Mouse (Mus musculus): ENCODE results near the gene Iqch.
A peak's percentile ranks its signal among the peaks of the same experiment; 100 is the strongest.

Gene Iqch

DNA sequence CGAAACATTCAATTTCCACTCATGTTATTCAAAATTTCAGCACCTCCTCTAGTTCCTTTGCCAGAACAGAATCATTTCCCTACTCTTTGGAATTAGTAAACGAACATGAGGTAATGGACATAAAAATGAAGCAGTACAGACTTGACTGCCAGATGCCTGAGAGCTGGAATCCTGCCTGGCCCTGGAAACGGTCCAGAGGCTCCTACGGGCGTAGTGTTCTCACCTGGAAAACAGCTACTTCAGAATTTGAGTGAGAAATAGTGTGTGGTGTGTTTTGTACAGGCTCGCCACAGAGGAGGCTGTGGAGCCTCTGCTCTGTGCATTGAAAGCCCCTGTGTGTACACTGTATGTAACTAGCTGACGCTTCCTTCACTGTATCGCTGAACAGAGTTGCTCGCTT lies 5.6 kb downstream of the Iqch start:
- no peak for DNase-seq (ENCODE audit: low read depth, low spot score)
- H3K36me3 ChIP-seq (ENCODE audit: control insufficient read depth, insufficient read depth, low read length, poor library complexity, severe bottlenecking) = no peaks in the 10 kb centered on the region

DNA sequence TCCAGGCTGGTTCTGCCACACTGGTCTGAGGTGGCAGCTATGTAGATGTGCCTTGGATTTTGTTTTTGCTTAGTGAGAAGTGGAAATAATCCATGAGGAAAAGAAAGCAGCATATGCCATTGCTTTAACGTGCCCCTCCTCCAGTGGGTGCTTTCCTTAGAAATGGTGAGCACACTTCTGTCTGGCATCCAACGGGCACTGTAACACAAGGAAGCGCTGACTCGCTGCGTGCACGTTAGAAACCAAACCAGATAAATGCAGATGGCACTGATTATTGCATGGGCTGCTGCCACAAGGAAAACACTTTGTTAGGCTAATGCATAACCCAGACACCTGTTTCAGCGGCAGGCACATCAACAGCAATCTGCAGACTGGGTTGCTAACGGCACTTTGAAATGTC lies 6.6 kb downstream of the Iqch start:
- H3K36me3 ChIP-seq (ENCODE audit: control insufficient read depth, insufficient read depth, low read length, poor library complexity, severe bottlenecking) = no peaks in the 10 kb centered on the region
- no peak for DNase-seq (ENCODE audit: low read depth, low spot score)
- H3K27me3 ChIP-seq (ENCODE audit: control insufficient read depth, insufficient read depth, low read length, poor library complexity, severe bottlenecking) = no peaks in the 10 kb centered on the region

More for the DNA sequence above, 5.6 kb downstream of the Iqch start:
- no peaks in the 10 kb centered on the region for H3K27me3 ChIP-seq (ENCODE audit: control insufficient read depth, insufficient read depth, low read length, poor library complexity, severe bottlenecking)

- DNase-seq (ENCODE audit: low read depth, low spot score) = no peak
- no peaks in the 10 kb centered on the region for H3K36me3 ChIP-seq (ENCODE audit: control insufficient read depth, insufficient read depth, low read length, poor library complexity, severe bottlenecking)
- no peaks in the 10 kb centered on the region for H3K27me3 ChIP-seq (ENCODE audit: control insufficient read depth, insufficient read depth, low read length, poor library complexity, severe bottlenecking)
Measured at GRCm38 (mm10) chr9:63595032-63595431, 7.3 kb downstream of the Iqch start.

DNA sequence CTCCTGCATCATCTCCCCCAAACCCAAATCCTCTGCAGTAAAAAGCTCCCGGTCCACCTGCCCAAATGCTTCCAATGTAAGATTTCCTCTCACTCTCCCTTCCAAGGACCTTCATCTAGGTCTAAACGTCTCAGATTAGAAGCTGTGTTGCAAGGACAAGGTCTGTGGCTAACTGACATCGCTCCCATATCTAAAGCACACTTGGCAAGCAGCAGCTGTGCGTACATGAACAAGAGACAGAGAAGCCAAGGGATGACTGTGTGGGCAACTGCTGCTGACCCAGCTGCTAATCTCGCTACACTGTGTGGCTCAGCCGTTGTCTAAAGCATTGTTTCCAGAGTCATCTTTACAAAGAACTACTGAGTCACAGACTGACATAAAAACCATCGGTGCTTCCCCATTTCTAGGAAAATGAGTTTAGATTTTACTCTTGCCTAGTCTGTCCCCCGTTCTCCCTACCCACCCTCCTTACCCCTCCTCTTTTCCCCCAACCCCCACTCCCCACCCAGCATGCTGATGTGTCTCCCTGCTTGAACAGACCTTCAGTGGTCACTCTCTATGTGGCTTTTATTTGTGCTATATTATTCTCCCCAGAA lies 10.5 kb downstream of the Iqch start:
- Histone ChIP-seq H3K27me3 (ENCODE audit: control insufficient read depth, insufficient read depth, low read length, poor library complexity, severe bottlenecking) (no peaks in the 10 kb centered on the region), H3K36me3 (ENCODE audit: control insufficient read depth, insufficient read depth, low read length, poor library complexity, severe bottlenecking) (no peaks in the 10 kb centered on the region)
- no peak for DNase-seq (ENCODE audit: low read depth, low spot score)

- Histone ChIP-seq H3K27me3 (ENCODE audit: control insufficient read depth, insufficient read depth, low read length, poor library complexity, severe bottlenecking) (no peaks in the 10 kb centered on the region), H3K36me3 (ENCODE audit: control insufficient read depth, insufficient read depth, low read length, poor library complexity, severe bottlenecking) (no peaks in the 10 kb centered on the region)
- no peak for DNase-seq (ENCODE audit: low read depth, low spot score)
Measured at GRCm38 (mm10) chr9:63590592-63590991, 11.7 kb downstream of the Iqch start.

GRCm38 (mm10) chr9:63589209-63589608 lies 13.1 kb downstream of the Iqch start:
- no peaks in the 10 kb centered on the region for H3K36me3 ChIP-seq (ENCODE audit: control insufficient read depth, insufficient read depth, low read length, poor library complexity, severe bottlenecking)
- no peaks in the 10 kb centered on the region for H3K27me3 ChIP-seq (ENCODE audit: control insufficient read depth, insufficient read depth, low read length, poor library complexity, severe bottlenecking)
- DNase-seq (ENCODE audit: low read depth, low spot score) = no peak

DNA sequence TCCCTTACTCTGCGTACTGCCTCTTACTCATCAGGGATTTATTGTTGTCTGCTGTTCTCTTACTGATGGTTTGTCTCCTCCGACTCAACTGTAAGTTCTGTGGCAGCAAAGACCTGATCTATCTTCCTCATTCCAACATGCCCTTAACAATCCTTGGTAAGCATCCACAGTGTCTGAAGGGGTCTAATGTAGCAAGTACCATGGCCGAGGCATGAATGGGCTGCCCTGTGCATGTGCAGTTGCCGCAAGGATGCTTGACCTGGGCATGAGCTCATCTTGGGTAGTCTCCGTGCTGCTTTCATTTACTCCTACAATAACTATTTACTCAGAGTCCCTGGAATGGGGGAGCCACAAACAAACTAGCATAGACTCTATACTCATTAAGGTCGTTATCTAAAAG lies 17.0 kb downstream of the Iqch start:
- DNase-seq (ENCODE audit: low read depth, low spot score) = no peak
- no peaks in the 10 kb centered on the region for H3K27me3 ChIP-seq (ENCODE audit: control insufficient read depth, insufficient read depth, low read length, poor library complexity, severe bottlenecking)
- H3K36me3 ChIP-seq (ENCODE audit: control insufficient read depth, insufficient read depth, low read length, poor library complexity, severe bottlenecking) = no peaks in the 10 kb centered on the region

- Histone ChIP-seq H3K27me3 (ENCODE audit: control insufficient read depth, insufficient read depth, low read length, poor library complexity, severe bottlenecking) (no peaks in the 10 kb centered on the region), H3K36me3 (ENCODE audit: control insufficient read depth, insufficient read depth, low read length, poor library complexity, severe bottlenecking) (no peaks in the 10 kb centered on the region)
- no peak for DNase-seq (ENCODE audit: low read depth, low spot score)
Measured at GRCm38 (mm10) chr9:63581778-63582177, 20.5 kb downstream of the Iqch start.

- DNase-seq (ENCODE audit: low read depth, low spot score) = no peak
- no peaks in the 10 kb centered on the region for H3K27me3 ChIP-seq (ENCODE audit: control insufficient read depth, insufficient read depth, low read length, poor library complexity, severe bottlenecking)
- no peaks in the 10 kb centered on the region for H3K36me3 ChIP-seq (ENCODE audit: control insufficient read depth, insufficient read depth, low read length, poor library complexity, severe bottlenecking)
Measured at GRCm38 (mm10) chr9:63580046-63580445, 22.2 kb downstream of the Iqch start.

DNA sequence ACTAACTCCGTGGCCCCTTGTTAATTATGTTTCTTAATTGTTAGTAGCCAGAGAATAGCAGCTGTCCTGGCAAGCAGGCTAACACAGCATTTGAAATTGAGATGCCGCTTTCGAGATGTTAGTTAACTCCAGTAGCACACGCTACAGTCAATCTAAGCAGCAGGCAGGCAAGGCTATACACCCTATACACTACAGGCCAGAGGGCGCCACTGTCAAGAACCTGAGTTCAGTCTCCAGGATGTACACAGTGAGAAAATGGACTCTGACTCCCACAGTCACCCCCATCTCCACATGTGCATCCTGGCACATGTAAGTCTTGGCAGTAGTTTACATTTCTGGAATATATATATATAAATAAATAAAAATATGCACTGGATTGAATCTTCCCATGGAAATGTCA lies 22.6 kb downstream of the Iqch start:
- Histone ChIP-seq H3K36me3 (ENCODE audit: control insufficient read depth, insufficient read depth, low read length, poor library complexity, severe bottlenecking) (no peaks in the 10 kb centered on the region), H3K27me3 (ENCODE audit: control insufficient read depth, insufficient read depth, low read length, poor library complexity, severe bottlenecking) (no peaks in the 10 kb centered on the region)
- peak; percentile 33 for DNase-seq (ENCODE audit: low read depth, low spot score)

GRCm38 (mm10) chr9:63577469-63577868 lies 24.8 kb downstream of the Iqch start:
- Histone ChIP-seq H3K36me3 (ENCODE audit: control insufficient read depth, insufficient read depth, low read length, poor library complexity, severe bottlenecking) (no peaks in the 10 kb centered on the region), H3K27me3 (ENCODE audit: control insufficient read depth, insufficient read depth, low read length, poor library complexity, severe bottlenecking) (no peaks in the 10 kb centered on the region)
- no peak for DNase-seq (ENCODE audit: low read depth, low spot score)

- peak; percentile 23 for DNase-seq (ENCODE audit: low read depth, low spot score)
- no peaks in the 10 kb centered on the region for H3K27me3 ChIP-seq (ENCODE audit: control insufficient read depth, insufficient read depth, low read length, poor library complexity, severe bottlenecking)
- H3K36me3 ChIP-seq (ENCODE audit: control insufficient read depth, insufficient read depth, low read length, poor library complexity, severe bottlenecking) = no peaks in the 10 kb centered on the region
Measured at GRCm38 (mm10) chr9:63572874-63573273, 29.4 kb downstream of the Iqch start.

DNA sequence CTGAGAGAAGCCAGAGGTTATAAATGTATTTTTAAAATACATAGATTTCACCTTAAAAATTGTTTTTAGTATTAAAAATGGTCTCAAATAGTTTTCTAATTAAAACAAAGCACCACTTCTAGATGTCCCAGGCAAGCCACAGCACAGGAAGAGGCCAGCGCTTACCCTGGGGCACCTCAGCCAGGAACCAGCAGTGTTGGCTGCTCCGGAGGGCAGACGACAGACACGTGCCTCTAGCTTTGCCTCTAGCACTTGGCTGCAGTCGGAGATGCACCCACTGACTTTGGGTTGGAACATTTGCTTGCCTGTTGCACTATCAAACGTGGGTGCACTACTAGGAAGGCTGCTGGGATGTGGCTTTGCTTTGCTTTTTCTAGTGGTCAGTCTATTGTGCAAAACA lies 30.4 kb downstream of the Iqch start:
- Histone ChIP-seq H3K36me3 (ENCODE audit: control insufficient read depth, insufficient read depth, low read length, poor library complexity, severe bottlenecking) (no peaks in the 10 kb centered on the region), H3K27me3 (ENCODE audit: control insufficient read depth, insufficient read depth, low read length, poor library complexity, severe bottlenecking) (no peaks in the 10 kb centered on the region)
- DNase-seq (ENCODE audit: low read depth, low spot score) = no peak

GRCm38 (mm10) chr9:63568808-63569207 lies 33.5 kb downstream of the Iqch start:
- DNase-seq (ENCODE audit: low read depth, low spot score) = no peak
- Histone ChIP-seq H3K27me3 (ENCODE audit: control insufficient read depth, insufficient read depth, low read length, poor library complexity, severe bottlenecking) (no peaks in the 10 kb centered on the region), H3K36me3 (ENCODE audit: control insufficient read depth, insufficient read depth, low read length, poor library complexity, severe bottlenecking) (no peaks in the 10 kb centered on the region)

DNA sequence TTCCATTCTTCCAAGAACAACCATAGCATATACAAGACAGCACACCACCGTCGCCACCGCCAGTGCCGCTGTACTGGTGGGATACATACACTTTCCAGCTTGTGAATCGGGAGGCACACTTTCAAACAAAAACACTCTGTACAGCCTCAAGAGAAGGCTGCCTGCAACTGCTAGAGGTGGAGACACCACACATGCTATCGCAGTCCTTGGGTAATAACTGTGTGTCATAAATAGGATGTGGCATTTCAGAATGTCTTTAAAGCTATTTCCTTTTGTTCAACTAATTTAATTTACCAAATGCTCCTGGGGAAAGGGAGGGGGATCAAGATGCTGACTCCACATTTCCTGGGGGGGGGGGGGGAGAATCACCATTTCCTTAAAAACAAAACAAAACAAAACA lies 34.0 kb downstream of the Iqch start:
- no peak for DNase-seq (ENCODE audit: low read depth, low spot score)
- H3K27me3 ChIP-seq (ENCODE audit: control insufficient read depth, insufficient read depth, low read length, poor library complexity, severe bottlenecking) = no peaks in the 10 kb centered on the region

GRCm38 (mm10) chr9:63563436-63563835 lies 38.9 kb downstream of the Iqch start:
- Histone ChIP-seq H3K27me3 (ENCODE audit: control insufficient read depth, insufficient read depth, low read length, poor library complexity, severe bottlenecking) (no peaks in the 10 kb centered on the region), H3K36me3 (ENCODE audit: control insufficient read depth, insufficient read depth, low read length, poor library complexity, severe bottlenecking) (no peaks in the 10 kb centered on the region)
- no peak for DNase-seq (ENCODE audit: low read depth, low spot score)

More for the DNA sequence above, 34.0 kb downstream of the Iqch start:
- H3K36me3 ChIP-seq (ENCODE audit: control insufficient read depth, insufficient read depth, low read length, poor library complexity, severe bottlenecking) = no peaks in the 10 kb centered on the region
